Mouse (Mus musculus) embryo, embryonic 10 days (tissue): ENCODE measurements around the gene Gm16181.

Experiments used
- DNase-seq: peaks from one replicate; pipeline ENCODE4 v3.0.0-alpha.2; 2015; ENCODE audit warnings: low spot score

Gm16181 gene

DNA sequence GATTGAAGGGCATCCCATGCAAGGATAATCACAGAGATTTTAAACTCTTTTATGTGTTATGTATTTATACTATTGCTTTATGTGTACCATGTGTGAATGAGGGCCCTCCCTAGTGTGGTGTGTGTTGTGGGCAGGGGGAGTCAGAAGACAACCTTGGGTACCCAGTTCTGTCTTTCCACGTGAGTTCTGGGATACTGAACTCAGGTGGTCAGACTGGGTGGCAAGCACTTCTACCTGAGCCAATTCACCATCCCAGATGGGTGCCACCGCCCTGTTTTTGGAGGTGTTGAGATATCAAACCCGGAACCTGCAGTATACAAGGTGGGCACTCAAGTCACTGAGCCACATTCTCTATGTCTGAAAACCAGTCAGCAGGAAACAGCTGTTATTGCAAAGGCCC is 51.6 kb downstream of the Gm16181 start:
- DNase-seq, result no peak
